Mouse (Mus musculus) bone marrow, adult 2 months (tissue): Measurements from ENCODE around the gene Sgip1.

Experiments used
- CTCF ChIP-seq: fragments of 200-500 bp; IDR thresholded peaks from 2 replicates; pipeline ENCODE4 v1.5.1; 2011; ENCODE audit warnings: low read length, control low read depth; ENCODE audit not compliant: control insufficient read depth, insufficient read depth
- POLR2A ChIP-seq: fragments of 200-500 bp; IDR thresholded peaks from 2 replicates; pipeline ENCODE4 v1.6.1; 2011; ENCODE audit warnings: low read depth, mild to moderate bottlenecking, control low read depth, low read length, borderline replicate concordance; ENCODE audit not compliant: control insufficient read depth

DNA sequence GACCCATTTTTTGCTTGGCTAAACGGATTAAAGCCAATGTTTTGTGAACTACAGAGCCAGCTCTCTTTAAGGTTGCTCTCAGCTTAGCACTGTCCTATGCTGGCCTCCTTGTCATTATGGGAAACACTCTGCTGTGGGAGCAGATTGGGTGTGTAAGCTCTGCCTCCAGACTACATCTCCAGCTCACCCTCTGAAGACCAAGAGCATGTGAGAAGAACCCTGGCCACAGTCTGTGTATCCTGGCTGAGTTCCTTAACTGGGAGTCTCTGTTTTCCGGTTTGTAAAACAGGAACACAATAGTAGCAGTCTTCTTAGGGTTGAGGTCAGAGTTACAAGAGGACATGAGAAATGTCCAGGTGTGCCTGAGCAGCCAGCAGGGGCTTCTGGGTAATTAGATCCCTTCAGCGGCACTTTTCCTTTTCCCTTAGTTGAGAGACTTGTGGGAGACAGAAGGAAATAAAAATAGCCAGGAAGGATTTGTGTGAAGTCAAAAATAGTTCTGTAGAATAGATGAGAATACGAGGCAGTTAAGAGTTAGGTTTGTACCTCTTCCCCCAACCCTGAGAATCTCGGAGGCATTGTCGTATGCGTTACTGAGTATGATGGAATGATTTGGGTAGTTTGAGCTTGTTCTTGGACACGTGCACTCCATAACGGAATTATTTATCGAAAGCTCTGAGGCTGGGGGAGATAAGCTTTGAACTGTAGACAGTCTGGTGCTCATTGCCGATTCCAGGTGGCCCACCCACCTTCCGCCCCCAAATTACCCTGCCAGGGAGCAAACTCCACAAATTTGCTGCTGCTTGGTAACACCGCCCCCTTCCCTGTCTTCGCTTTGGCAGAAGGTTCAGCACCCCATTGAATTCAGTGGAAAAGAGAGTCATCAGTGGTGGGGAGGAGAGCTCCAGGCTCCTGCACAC is 146.9 kb downstream of the Sgip1 start:
- TF ChIP-seq CTCF (no peak), POLR2A (no peak)
